Mouse (Mus musculus) hindbrain, embryonic 10.5 days (tissue): ENCODE measurements around the gene Mrpl57. TPM values are rescaled to one million over a fixed set of nuclear protein-coding genes. Genes with fewer than 3 reads are reported as not detected.
A peak's percentile ranks its signal among the peaks of the same experiment; 100 is the strongest.
"Not testable (repeated sequence)": the region's sequence is repeated elsewhere in the genome, so short reads cannot be mapped to it uniquely, and the experiment has no call there.

Experiments
- DNase-seq: peaks from one replicate; pipeline ENCODE4 v3.0.0-alpha.2; 2017; ENCODE audit warnings: low spot score
- H3K27ac ChIP-seq: fragments of 300-500 bp; sonication (generic); 2 replicates; pipeline ENCODE4 v1.5.1; 2016; ENCODE audit warnings: mild to moderate bottlenecking, moderate library complexity
- H3K27me3 ChIP-seq: fragments of 300-500 bp; sonication (generic); 2 replicates; pipeline ENCODE4 v1.6.1; 2016; ENCODE audit warnings: mild to moderate bottlenecking; ENCODE audit not compliant: poor library complexity, insufficient read depth, severe bottlenecking
- H3K36me3 ChIP-seq: fragments of 300-500 bp; sonication (generic); 2 replicates; pipeline ENCODE4 v1.6.1; 2016; ENCODE audit warnings: mild to moderate bottlenecking, moderate library complexity
- H3K4me1 ChIP-seq: fragments of 300-500 bp; sonication (generic); replicated peaks from 2 replicates; pipeline ENCODE4 v1.6.1; 2016; ENCODE audit warnings: mild to moderate bottlenecking
- H3K4me3 ChIP-seq: fragments of 300-500 bp; sonication (generic); 2 replicates; pipeline ENCODE4 v1.5.1; 2016; ENCODE audit warnings: mild to moderate bottlenecking, moderate library complexity
- H3K9me3 ChIP-seq: fragments of 300-500 bp; sonication (generic); 2 replicates; pipeline ENCODE4 v1.6.1; 2016; ENCODE audit warnings: mild to moderate bottlenecking, moderate library complexity
- WGBS: fragments of 180-500 bp; shearing (Covaris S2); methylation state at CpG from one replicate; pipeline ENCODE4 v1.1.7; 2016; 5-methylcytosine and 5-hydroxymethylcytosine counted together
- polyA plus RNA-seq: library from polyadenylated mRNA; unstranded; fragments of >200 nt; fragmentation: Nextera tagmentation; extraction: Ambion mirVana; gene quantifications from 2 replicates; pipeline ENCODE4 v1.2.1, GENCODE M21; 2016

The Mrpl57 gene
- polyA plus RNA-seq, 1 experiment from 2014 or later: 161 TPM

- H3K9me3 ChIP-seq: no peaks in the 10 kb centered on the region
- peaks cover 28% of the 10 kb centered on the region for H3K4me1 ChIP-seq
- 87% methylated on average over 1 of the region's 1 CpGs for WGBS
- peak overlapping the region; percentile 97 for H3K27ac ChIP-seq
- no peaks in the 10 kb centered on the region for H3K27me3 ChIP-seq
- H3K36me3 ChIP-seq: peaks cover 19% of the 10 kb centered on the region
- DNase-seq: no peak
- peak overlapping the region; percentile 92 for H3K4me3 ChIP-seq
Observed at GRCm38 (mm10) chr14:57827284-57827683, 1.2 kb downstream of the Mrpl57 start.

- Histone ChIP-seq H3K27me3 (no peaks in the 10 kb centered on the region), H3K4me3 (no peak overlapping the region), H3K27ac (no peak overlapping the region), H3K36me3 (peaks cover 52% of the 10 kb centered on the region), H3K9me3 (no peaks in the 10 kb centered on the region), H3K4me1 (no peaks in the 10 kb centered on the region)
- 97% methylated on average over 2 of the region's 2 CpGs for WGBS
- DNase-seq: no peak
Observed at GRCm38 (mm10) chr14:57833526-57833925, 7.5 kb downstream of the Mrpl57 start.

GRCm38 (mm10) chr14:57835157-57835556, 9.1 kb downstream of the Mrpl57 start:
- DNase-seq: no peak
- Histone ChIP-seq H3K4me1 (no peaks in the 10 kb centered on the region), H3K4me3 (no peak overlapping the region), H3K9me3 (no peaks in the 10 kb centered on the region), H3K27me3 (no peaks in the 10 kb centered on the region), H3K27ac (no peak overlapping the region), H3K36me3 (peaks cover 60% of the 10 kb centered on the region)
- 94% methylated on average over 10 of the region's 10 CpGs for WGBS

GRCm38 (mm10) chr14:57844535-57844934, 18.5 kb downstream of the Mrpl57 start:
- Histone ChIP-seq H3K36me3 (peaks cover 71% of the 10 kb centered on the region), H3K4me1 (no peaks in the 10 kb centered on the region), H3K27me3 (no peaks in the 10 kb centered on the region), H3K4me3 (no peak overlapping the region), H3K9me3 (no peaks in the 10 kb centered on the region), H3K27ac (no peak overlapping the region)
- WGBS: 84% methylated on average over 3 of the region's 3 CpGs
- DNase-seq: no peak

- not testable (repeated sequence) for H3K9me3 ChIP-seq, H3K27ac ChIP-seq
- H3K36me3 ChIP-seq: peaks cover 62% of the 10 kb centered on the region
Observed at GRCm38 (mm10) chr14:57848061-57848460, 22.0 kb downstream of the Mrpl57 start.

GRCm38 (mm10) chr14:57848646-57849045, 22.6 kb downstream of the Mrpl57 start:
- Histone ChIP-seq H3K4me1 (no peaks in the 10 kb centered on the region), H3K9me3 (no peaks in the 10 kb centered on the region), H3K27me3 (no peaks in the 10 kb centered on the region), H3K27ac (no peak overlapping the region), H3K36me3 (peaks cover 67% of the 10 kb centered on the region), H3K4me3 (no peak overlapping the region)
- DNase-seq: no peak
- WGBS: 91% methylated on average over 2 of the region's 2 CpGs

More at GRCm38 (mm10) chr14:57848061-57848460, 22.0 kb downstream of the Mrpl57 start:
- not testable (repeated sequence) for H3K27me3 ChIP-seq, H3K4me1 ChIP-seq, H3K4me3 ChIP-seq, DNase-seq
- 83% methylated on average over 5 of the region's 5 CpGs for WGBS

- WGBS: 92% methylated on average over 3 of the region's 3 CpGs
- Histone ChIP-seq H3K27ac (no peak overlapping the region), H3K36me3 (peaks cover 62% of the 10 kb centered on the region), H3K27me3 (no peaks in the 10 kb centered on the region), H3K4me1 (no peaks in the 10 kb centered on the region), H3K9me3 (no peaks in the 10 kb centered on the region), H3K4me3 (no peak overlapping the region)
- no peak for DNase-seq
Observed at GRCm38 (mm10) chr14:57850330-57850729, 24.3 kb downstream of the Mrpl57 start.

GRCm38 (mm10) chr14:57852961-57853360, 26.9 kb downstream of the Mrpl57 start:
- H3K4me3 ChIP-seq: no peak overlapping the region
- WGBS: 81% methylated on average over 2 of the region's 2 CpGs
- DNase-seq: no peak
- no peaks in the 10 kb centered on the region for H3K9me3 ChIP-seq
- H3K27ac ChIP-seq: no peak overlapping the region
- no peaks in the 10 kb centered on the region for H3K4me1 ChIP-seq
- peaks cover 65% of the 10 kb centered on the region for H3K36me3 ChIP-seq
- no peaks in the 10 kb centered on the region for H3K27me3 ChIP-seq

GRCm38 (mm10) chr14:57856037-57856436, 30.0 kb downstream of the Mrpl57 start:
- not testable (repeated sequence) for H3K27me3 ChIP-seq, H3K9me3 ChIP-seq, H3K4me3 ChIP-seq, DNase-seq, H3K4me1 ChIP-seq, H3K27ac ChIP-seq
- H3K36me3 ChIP-seq: peaks cover 63% of the 10 kb centered on the region

GRCm38 (mm10) chr14:57858601-57859000, 32.6 kb downstream of the Mrpl57 start:
- 91% methylated on average over 2 of the region's 2 CpGs for WGBS
- no peak for DNase-seq
- no peak overlapping the region for H3K4me3 ChIP-seq
- H3K27ac ChIP-seq: no peak overlapping the region
- H3K4me1 ChIP-seq: no peaks in the 10 kb centered on the region
- H3K27me3 ChIP-seq: no peaks in the 10 kb centered on the region
- H3K9me3 ChIP-seq: no peaks in the 10 kb centered on the region
- H3K36me3 ChIP-seq: peaks cover 67% of the 10 kb centered on the region

GRCm38 (mm10) chr14:57859520-57859919, 33.5 kb downstream of the Mrpl57 start:
- no peak for DNase-seq
- peaks cover 67% of the 10 kb centered on the region for H3K36me3 ChIP-seq

GRCm38 (mm10) chr14:57861987-57862412, 36.0 kb downstream of the Mrpl57 start:
- peaks cover 73% of the 10 kb centered on the region for H3K36me3 ChIP-seq
- 94% methylated on average over 4 of the region's 4 CpGs for WGBS
- no peak for DNase-seq

More at GRCm38 (mm10) chr14:57859520-57859919, 33.5 kb downstream of the Mrpl57 start:
- Histone ChIP-seq H3K4me3 (no peak overlapping the region), H3K27ac (no peak overlapping the region), H3K27me3 (no peaks in the 10 kb centered on the region), H3K9me3 (no peaks in the 10 kb centered on the region), H3K4me1 (no peaks in the 10 kb centered on the region)

GRCm38 (mm10) chr14:57863129-57863528, 37.1 kb downstream of the Mrpl57 start:
- DNase-seq: no peak
- H3K4me3 ChIP-seq: no peak overlapping the region
- H3K27me3 ChIP-seq: no peaks in the 10 kb centered on the region
- no peaks in the 10 kb centered on the region for H3K4me1 ChIP-seq
- peaks cover 74% of the 10 kb centered on the region for H3K36me3 ChIP-seq
- 89% methylated on average over 2 of the region's 2 CpGs for WGBS
- no peak overlapping the region for H3K27ac ChIP-seq
- no peaks in the 10 kb centered on the region for H3K9me3 ChIP-seq

More at GRCm38 (mm10) chr14:57861987-57862412, 36.0 kb downstream of the Mrpl57 start:
- Histone ChIP-seq H3K4me3 (no peak overlapping the region), H3K27ac (no peak overlapping the region), H3K4me1 (no peaks in the 10 kb centered on the region), H3K27me3 (no peaks in the 10 kb centered on the region), H3K9me3 (no peaks in the 10 kb centered on the region)

- H3K36me3 ChIP-seq: peaks cover 74% of the 10 kb centered on the region
Observed at GRCm38 (mm10) chr14:57865256-57865655, 39.2 kb downstream of the Mrpl57 start.

More at GRCm38 (mm10) chr14:57865256-57865655, 39.2 kb downstream of the Mrpl57 start:
- Histone ChIP-seq H3K9me3 (no peaks in the 10 kb centered on the region), H3K4me1 (no peaks in the 10 kb centered on the region), H3K27me3 (no peaks in the 10 kb centered on the region), H3K27ac (no peak overlapping the region), H3K4me3 (no peak overlapping the region)
- DNase-seq: no peak
- WGBS: 97% methylated on average over 3 of the region's 3 CpGs
